ENCODE assay signal across 11 mouse cellular contexts in genomic region chr8:102554213-102554612, GRCm38 (mm10).
DNase-seq lines count a peak whose midpoint lies in the region; ATAC-seq and TF ChIP-seq lines count a peak whose summit lies in the region.
"Had no signal": no experiment of that assay in that cellular context is flagged by ENCODE, and none has a peak within 500 bp of the region (broad histone marks: within the 10 kb centered on the region; RNA-seq: fewer than 3 reads in every experiment).

No protein-coding gene starts in this region.

- 16% methylated on average over 6 of the region's 6 CpGs for WGBS in heart, embryonic 14.5 days
- WGBS in embryonic facial prominence, embryonic 12.5 days: 52% methylated on average over 6 of the region's 6 CpGs
- WGBS in limb, embryonic 14.5 days: 47% methylated on average over 6 of the region's 6 CpGs
- WGBS in liver, embryonic 12.5 days (ENCODE audit: insufficient replicate concordance): 51% methylated on average over 6 of the region's 6 CpGs

- peaks cover 6 to 17% of the 10 kb centered on the region in 2 experiments for H3K4me1 ChIP-seq in heart, embryonic 14.5 days (ENCODE audit: control insufficient read depth in 2 of 2, insufficient read depth in 2 of 2, low read length in 2 of 2)
- H3K4me1 ChIP-seq in embryonic facial prominence, embryonic 12.5 days: peaks cover 13% of the 10 kb centered on the region
- peaks cover 10% of the 10 kb centered on the region for H3K4me1 ChIP-seq in limb, embryonic 14.5 days (ENCODE audit: control insufficient read depth, insufficient read depth, low read length)
- H3K4me1 ChIP-seq in liver, embryonic 12.5 days: no peaks in the 10 kb centered on the region
- H3K4me1 ChIP-seq: midbrain, embryonic 10.5 days had no signal

- H3K27me3 ChIP-seq in heart, embryonic 14.5 days (ENCODE audit: control insufficient read depth, insufficient read depth, low read length): no peaks in the 10 kb centered on the region
- H3K27me3 ChIP-seq in embryonic facial prominence, embryonic 12.5 days: no peaks in the 10 kb centered on the region
- H3K27me3 ChIP-seq in limb, embryonic 14.5 days (ENCODE audit: control insufficient read depth, insufficient read depth, low read length): no peaks in the 10 kb centered on the region
- no peaks in the 10 kb centered on the region for H3K27me3 ChIP-seq in liver, embryonic 12.5 days (replicated peaks)

- H3K27ac ChIP-seq in heart, embryonic 14.5 days (replicated peaks in 1 of 2; ENCODE audit: control insufficient read depth in 1 of 2, insufficient read depth in 1 of 2, low read depth in 2 of 2, low read length in 2 of 2): peak overlapping the region; percentile 75 to 84
- H3K27ac ChIP-seq in embryonic facial prominence, embryonic 12.5 days: peak overlapping the region; percentile 92
- H3K27ac ChIP-seq in limb, embryonic 14.5 days (replicated peaks; ENCODE audit: low read depth, low read length): peak overlapping the region; percentile 81
- no peak overlapping the region for H3K27ac ChIP-seq in liver, embryonic 12.5 days
- H3K27ac ChIP-seq: midbrain, embryonic 10.5 days had no signal

- no peaks in the 10 kb centered on the region for H3K36me3 ChIP-seq in heart, embryonic 14.5 days (ENCODE audit: control insufficient read depth, insufficient read depth, low read length)
- H3K36me3 ChIP-seq in embryonic facial prominence, embryonic 12.5 days: no peaks in the 10 kb centered on the region
- no peaks in the 10 kb centered on the region for H3K36me3 ChIP-seq in limb, embryonic 14.5 days (ENCODE audit: control insufficient read depth, insufficient read depth, low read length)
- H3K36me3 ChIP-seq in liver, embryonic 12.5 days: no peaks in the 10 kb centered on the region
- H3K36me3 ChIP-seq: midbrain, embryonic 10.5 days had no signal

- peak; percentile 35; the same call in 1 of the 2 replicates for ATAC-seq in heart, embryonic 14.5 days (ENCODE audit: insufficient number of reproducible peaks, insufficient read depth, low FRiP score, low read depth)
- no peak for ATAC-seq in embryonic facial prominence, embryonic 12.5 days (ENCODE audit: insufficient number of reproducible peaks, insufficient read depth, low FRiP score, low TSS enrichment)
- ATAC-seq in limb, embryonic 14.5 days (ENCODE audit: low FRiP score, low read depth): 0 out of 2 replicates have a peak, but pooled peaks have one; percentile 5
- ATAC-seq in liver, embryonic 12.5 days: no peak

- DNase-seq in heart, adult 11 months: no peak
- peak; percentile 30 for DNase-seq in MN1 (ENCODE audit: low spot score)
- no peak for DNase-seq in limb, embryonic 14.5 days (ENCODE audit: low spot score)
- no peak for DNase-seq in testis, postnatal 14 days (ENCODE audit: low spot score)
- DNase-seq in B cell, adult 2 months: no peak
- DNase-seq: right cerebral cortex, postnatal 4 days had no signal

- H3K9me3 ChIP-seq in heart, embryonic 14.5 days (ENCODE audit: control insufficient read depth, low read length): no peaks in the 10 kb centered on the region
- no peaks in the 10 kb centered on the region for H3K9me3 ChIP-seq in embryonic facial prominence, embryonic 12.5 days
- H3K9me3 ChIP-seq in limb, embryonic 14.5 days (ENCODE audit: control insufficient read depth, low read length): no peaks in the 10 kb centered on the region
- no peaks in the 10 kb centered on the region for H3K9me3 ChIP-seq in liver, embryonic 12.5 days (replicated peaks)
- H3K9me3 ChIP-seq: midbrain, embryonic 10.5 days had no signal

- no peak for TF ChIP-seq POLR2A in limb, embryonic 14.5 days (IDR thresholded peaks at IDR 0.05; ENCODE audit: borderline replicate concordance, extremely low read depth, insufficient read depth, insufficient read length)

- no peak overlapping the region for H3K4me3 ChIP-seq in heart, embryonic 14.5 days (ENCODE audit: control insufficient read depth in 1 of 2, insufficient read depth in 1 of 2, low read depth in 1 of 2, low read length in 2 of 2)
- no peak overlapping the region for H3K4me3 ChIP-seq in embryonic facial prominence, embryonic 12.5 days
- H3K4me3 ChIP-seq in limb, embryonic 14.5 days (replicated peaks; ENCODE audit: low read length): no peak overlapping the region
- H3K4me3 ChIP-seq in liver, embryonic 12.5 days: no peak overlapping the region
- H3K4me3 ChIP-seq: erythroblast, embryonic 14.5 days; midbrain, embryonic 10.5 days had no signal

- H3K9ac ChIP-seq in heart, embryonic 14.5 days (ENCODE audit: low read length): no peak overlapping the region
- no peak overlapping the region for H3K9ac ChIP-seq in embryonic facial prominence, embryonic 12.5 days
- H3K9ac ChIP-seq in limb, embryonic 14.5 days (ENCODE audit: low read depth, low read length, severe bottlenecking): no peak overlapping the region
- H3K9ac ChIP-seq in liver, embryonic 12.5 days: no peak overlapping the region

- H3K4me2 ChIP-seq in heart, embryonic 14.5 days (ENCODE audit: low read length): peak overlapping the region; percentile 20; the same call in 1 of the 2 replicates
- H3K4me2 ChIP-seq in embryonic facial prominence, embryonic 12.5 days (replicated peaks): no peak overlapping the region
- no peak overlapping the region for H3K4me2 ChIP-seq in limb, embryonic 14.5 days (replicated peaks; ENCODE audit: low read depth, low read length, severe bottlenecking)
- H3K4me2 ChIP-seq in liver, embryonic 12.5 days: no peak overlapping the region

Comparison
In these comparisons a context has a peak if more than half of its experiments do, and no peak if none do; other contexts are left out.
1. ATAC-seq: peak in heart, embryonic 14.5 days (single experiment) and limb, embryonic 14.5 days (single experiment); none in embryonic facial prominence, embryonic 12.5 days (single experiment) and liver, embryonic 12.5 days (single experiment).